Mouse (Mus musculus) MEL (cell line): ENCODE measurements around the gene Siae. TPM values are rescaled to one million over a fixed set of nuclear protein-coding genes. Genes with fewer than 3 reads are reported as not detected.

Experiments
- DNase-seq: peaks from one replicate; pipeline ENCODE4 v3.0.0; 2011; ENCODE audit warnings: low read depth, low spot score
- H3K27ac ChIP-seq: 2 replicates; pipeline ENCODE4 v1.5.1; 2012; ENCODE audit warnings: low read depth, mild to moderate bottlenecking, control low read depth, low read length, moderate library complexity; ENCODE audit not compliant: control insufficient read depth
- H3K27me3 ChIP-seq, 2 experiments: fragments of 150-350 bp in 1 of 2; sonication (generic) in 1 of 2; 2 replicates each; pipeline ENCODE4 v1.6.1; 2012; ENCODE audit warnings: low read length in 2 of 2, mild to moderate bottlenecking in 2 of 2, improper control_type of control experiment in 1 of 2, moderate library complexity in 1 of 2; ENCODE audit not compliant: insufficient read depth in 2 of 2, control insufficient read depth in 1 of 2
- H3K36me3 ChIP-seq, 2 experiments: 2 replicates each; pipeline ENCODE4 v1.6.1; 2012 to 2014; ENCODE audit warnings: low read length in 2 of 2, improper control_type of control experiment in 1 of 2, inconsistent platforms in 1 of 2, mild to moderate bottlenecking in 1 of 2; ENCODE audit not compliant: insufficient read depth in 2 of 2, control insufficient read depth in 1 of 2
- H3K4me1 ChIP-seq, 2 experiments: fragments of 150-350 bp in 1 of 2; sonication (generic) in 1 of 2; 2 replicates each; pipeline ENCODE4 v1.6.1; 2012; ENCODE audit warnings: low read length in 2 of 2, improper control_type of control experiment in 1 of 2, mild to moderate bottlenecking in 1 of 2; ENCODE audit not compliant: insufficient read depth in 2 of 2, control insufficient read depth in 1 of 2
- H3K4me3 ChIP-seq, 2 experiments: fragments of 150-350 bp in 1 of 2; sonication (generic) in 1 of 2; 2 replicates each; pipeline ENCODE4 v1.5.1; 2012; ENCODE audit warnings: low read depth in 2 of 2, low read length in 2 of 2, mild to moderate bottlenecking in 2 of 2, moderate library complexity in 2 of 2, control low read depth in 1 of 2, improper control_type of control experiment in 1 of 2; ENCODE audit not compliant: control insufficient read depth in 1 of 2, insufficient read depth in 1 of 2
- H3K79me2 ChIP-seq: 2 replicates; pipeline ENCODE4 v1.6.1; 2012; ENCODE audit warnings: mild to moderate bottlenecking, low read length, moderate library complexity; ENCODE audit not compliant: control insufficient read depth, poor library complexity, insufficient read depth
- H3K9ac ChIP-seq: 2 replicates; pipeline ENCODE4 v1.6.1; 2012; ENCODE audit warnings: low read depth, mild to moderate bottlenecking, control low read depth, low read length, moderate library complexity; ENCODE audit not compliant: control insufficient read depth, poor library complexity, severe bottlenecking
- H3K9me3 ChIP-seq: fragments of 150-350 bp; sonication (generic); replicated peaks from 2 replicates; pipeline ENCODE4 v1.6.1; 2012; ENCODE audit warnings: mild to moderate bottlenecking, low read length, improper control_type of control experiment, moderate library complexity; ENCODE audit not compliant: insufficient read depth
- CHD1 ChIP-seq: IDR thresholded peaks from 2 replicates; pipeline ENCODE4 v1.6.1; 2012; ENCODE audit warnings: low read depth, mild to moderate bottlenecking, inconsistent platforms, low read length, improper control_type of control experiment
- CTCF ChIP-seq, 3 experiments: IDR thresholded peaks in 2 of 3; conservative IDR thresholded peaks in 1 of 3; 2 replicates each; pipeline ENCODE4 v1.5.1; 2011 to 2012; ENCODE audit warnings: low read length in 3 of 3, low read depth in 2 of 3, mild to moderate bottlenecking in 2 of 3, improper control_type of control experiment in 1 of 3, inconsistent platforms in 1 of 3, mixed read lengths in 1 of 3, moderate library complexity in 1 of 3; ENCODE audit not compliant: control insufficient read depth in 1 of 3, insufficient read depth in 1 of 3, poor library complexity in 1 of 3, severe bottlenecking in 1 of 3
- EP300 ChIP-seq, 2 experiments: IDR thresholded peaks; 2 replicates each; pipeline ENCODE4 v1.6.1; 2011; ENCODE audit warnings: improper control_type of control experiment in 2 of 2, low read length in 2 of 2, low read depth in 1 of 2, mild to moderate bottlenecking in 1 of 2
- ETS1 ChIP-seq: IDR thresholded peaks from 2 replicates; pipeline ENCODE4 v1.6.1; 2012; ENCODE audit warnings: low read depth, mild to moderate bottlenecking, inconsistent platforms, low read length, improper control_type of control experiment, moderate library complexity
- GATA1 ChIP-seq: IDR thresholded peaks from 2 replicates; pipeline ENCODE4 v1.6.1; 2011; ENCODE audit warnings: low read depth, low read length, improper control_type of control experiment
- KAT2A ChIP-seq: conservative IDR thresholded peaks from 2 replicates; pipeline ENCODE4 v1.6.1; 2012; ENCODE audit warnings: low read depth, low read length, improper control_type of control experiment, inconsistent platforms
- MAFK ChIP-seq: IDR thresholded peaks from 2 replicates; pipeline ENCODE4 v1.6.1; 2011; ENCODE audit warnings: low read depth, mild to moderate bottlenecking, low read length, improper control_type of control experiment, borderline replicate concordance
- MXI1 ChIP-seq: IDR thresholded peaks from 2 replicates; pipeline ENCODE4 v1.6.1; 2011; ENCODE audit warnings: mild to moderate bottlenecking, low read depth, low read length, improper control_type of control experiment
- MYB ChIP-seq: IDR thresholded peaks from 2 replicates; pipeline ENCODE4 v1.6.1; 2011; ENCODE audit warnings: mild to moderate bottlenecking, low read depth, low read length, improper control_type of control experiment
- POLR2AphosphoS2 ChIP-seq: IDR thresholded peaks from 2 replicates; pipeline ENCODE4 v1.6.1; 2011; ENCODE audit warnings: low read length, improper control_type of control experiment
- RAD21 ChIP-seq: IDR thresholded peaks from 2 replicates; pipeline ENCODE4 v1.6.1; 2011; ENCODE audit warnings: mild to moderate bottlenecking, low read depth, low read length, improper control_type of control experiment
- RCOR1 ChIP-seq: IDR thresholded peaks from 2 replicates; pipeline ENCODE4 v1.6.1; 2012; ENCODE audit warnings: low read depth, mild to moderate bottlenecking, inconsistent platforms, low read length, improper control_type of control experiment
- SMC3 ChIP-seq: IDR thresholded peaks from 2 replicates; pipeline ENCODE4 v1.6.1; 2011; ENCODE audit warnings: low read depth, low read length, improper control_type of control experiment
- TAL1 ChIP-seq: IDR thresholded peaks from 2 replicates; pipeline ENCODE4 v1.6.1; 2012; ENCODE audit warnings: mild to moderate bottlenecking, inconsistent platforms, low read length, moderate library complexity, mixed read lengths
- USF1 ChIP-seq: IDR thresholded peaks from 2 replicates; pipeline ENCODE4 v1.6.1; 2014; ENCODE audit warnings: low read depth, mild to moderate bottlenecking, inconsistent platforms, low read length, improper control_type of control experiment, moderate library complexity
- ZC3H11A ChIP-seq: IDR thresholded peaks from 2 replicates; pipeline ENCODE4 v1.6.1; 2012; ENCODE audit warnings: low read depth, mild to moderate bottlenecking, inconsistent platforms, low read length, improper control_type of control experiment
- polyA plus RNA-seq, 2 experiments: library from polyadenylated mRNA; stranded (reverse) in 1 of 2; unstranded in 1 of 2; fragments of >175 nt in 1 of 2; fragments of >200 nt in 1 of 2; gene quantifications; 2 replicates each; pipeline versions ENCODE4 v1.2.1 to v1.2.4; 2012; ENCODE audit warnings: low replicate concordance in 2 of 2, low read depth in 1 of 2; ENCODE audit not compliant: insufficient read length in 2 of 2, insufficient read depth in 1 of 2, missing spikeins in 1 of 2
- total RNA-seq: library from RNA; depleted of rRNA; stranded (reverse); fragments of 300-350 nt; gene quantifications from 2 replicates; pipeline ENCODE4 v1.2.3, GENCODE M21; 2012

Siae gene
- total and polyA plus RNA-seq, 3 experiments, result 4.9 to 9.2 TPM; not detected in 1

GRCm38 (mm10) chr9:37546889-37547288, 8.6 kb upstream of the Siae start:
- no peaks in the 10 kb centered on the region for H3K9me3 ChIP-seq
- peaks cover 0 to 6% of the 10 kb centered on the region in 2 experiments; a peak in 2 of 4 replicates for H3K4me1 ChIP-seq
- no peak for DNase-seq
- no peaks in the 10 kb centered on the region for H3K79me2 ChIP-seq
- H3K9ac ChIP-seq, result no peak overlapping the region
- H3K27me3 ChIP-seq, result no peaks in the 10 kb centered on the region
- no peak overlapping the region for H3K4me3 ChIP-seq
- H3K27ac ChIP-seq, result no peak overlapping the region
- TF ChIP-seq SMC3 (peak; percentile 21; the same call in 1 of the 2 replicates), CHD1 (no peak), MYB (no peak), MXI1 (no peak), CTCF (IDR thresholded peaks at IDR 0.05 in 2 of 3, conservative IDR thresholded peaks at IDR 0.05 in 1 of 3; ENCODE audit: control insufficient read depth in 1 of 3, insufficient read depth in 1 of 3, low read depth in 2 of 3, low read length in 3 of 3, poor library complexity in 1 of 3, severe bottlenecking in 1 of 3) (peak in 2 of 3 experiments; percentile 2 to 30; a peak in 2 of 6 replicates), RCOR1 (no peak), ETS1 (no peak), USF1 (no peak), KAT2A (no peak), POLR2AphosphoS2 (no peak), EP300 (IDR thresholded peaks at IDR 0.05; ENCODE audit: low read depth in 1 of 2, low read length in 2 of 2) (no peak), ZC3H11A (0 out of 2 replicates have a peak, but pooled peaks have one; percentile 1), RAD21 (0 out of 2 replicates have a peak, but pooled peaks have one; percentile 15)
- H3K36me3 ChIP-seq, result peaks cover 0 to 6% of the 10 kb centered on the region in 2 experiments; a peak in 1 of 4 replicates

- H3K9ac ChIP-seq, result no peak overlapping the region
- no peak overlapping the region for H3K27ac ChIP-seq
- H3K36me3 ChIP-seq, result peaks cover 0 to 24% of the 10 kb centered on the region in 2 experiments; a peak in 2 of 4 replicates
- H3K4me3 ChIP-seq, result no peak overlapping the region
- H3K9me3 ChIP-seq, result no peaks in the 10 kb centered on the region
- TF ChIP-seq EP300 (IDR thresholded peaks at IDR 0.05; ENCODE audit: low read depth in 1 of 2, low read length in 2 of 2), result peak in 1 of 2 experiments; percentile 21; a peak in 1 of 4 replicates
- TF ChIP-seq RCOR1, result peak; percentile 70
- TF ChIP-seq GATA1, result peak; percentile 52
- no peak for TF ChIP-seq ETS1
- no peak for TF ChIP-seq TAL1
- no peak for TF ChIP-seq MAFK
- no peak for DNase-seq
- H3K27me3 ChIP-seq, result no peaks in the 10 kb centered on the region
- no peaks in the 10 kb centered on the region for H3K79me2 ChIP-seq
- peaks cover 6 to 27% of the 10 kb centered on the region in 2 experiments for H3K4me1 ChIP-seq
Measured at GRCm38 (mm10) chr9:37550435-37550834, 5.1 kb upstream of the Siae start.
